Mouse (Mus musculus) forebrain, embryonic 14.5 days (tissue): ENCODE results near the gene Atp5l. TPM values are rescaled to one million over a fixed set of nuclear protein-coding genes. Genes with fewer than 3 reads are reported as not detected.

Experiments used
- polyA plus RNA-seq: library from polyadenylated mRNA; unstranded; fragments of >200 nt; fragmentation: Nextera tagmentation; extraction: Ambion mirVana; gene quantifications from 2 replicates; pipeline ENCODE4 v1.2.1, GENCODE M21; 2014

The Atp5l gene
- polyA plus RNA-seq, 1 experiment from 2014 or later, result 882 TPM

Other genes starting within 250 kb of the Atp5l start
- gene Treh, start 247.5 kb downstream of the Atp5l start, polyA plus RNA-seq, result not detected in 2 replicates
- gene Phldb1, start 185.5 kb downstream of the Atp5l start, polyA plus RNA-seq, result 29.5 and 42.9 TPM in 2 replicates
- 138 and 152 TPM in 2 replicates for gene Arcn1, start 152.9 kb downstream of the Atp5l start, polyA plus RNA-seq
- 178 and 206 TPM in 2 replicates for gene Ift46, start 152.8 kb downstream of the Atp5l start, polyA plus RNA-seq
- 4.7 and 5.9 TPM in 2 replicates for gene Tmem25, start 121.4 kb downstream of the Atp5l start, polyA plus RNA-seq
- gene Ttc36, start 117.7 kb downstream of the Atp5l start, polyA plus RNA-seq, result 0.28 and 0.36 TPM in 2 replicates
- gene Kmt2a, start 39.4 kb downstream of the Atp5l start, polyA plus RNA-seq, result 9.6 and 16.0 TPM in 2 replicates
- gene Ube4a, start 44.9 kb upstream of the Atp5l start, polyA plus RNA-seq, result 46.0 and 53.0 TPM in 2 replicates
- gene Cd3g, start 59.7 kb upstream of the Atp5l start, polyA plus RNA-seq, result not detected in 2 replicates
- gene Cd3d, start 61.0 kb upstream of the Atp5l start, polyA plus RNA-seq, result not detected in 2 replicates
- not detected in 2 replicates for gene Cd3e, start 88.9 kb upstream of the Atp5l start, polyA plus RNA-seq
- gene Mpzl2, start 119.1 kb upstream of the Atp5l start, polyA plus RNA-seq, result 0.18 and 0.38 TPM in 2 replicates
- gene Mpzl3, start 134.4 kb upstream of the Atp5l start, polyA plus RNA-seq, result 1.3 and 1.5 TPM in 2 replicates
- gene Jaml, start 158.4 kb upstream of the Atp5l start, polyA plus RNA-seq, result 0.15 TPM in 1 of 2 replicates, not detected in the other
- 3.0 and 4.1 TPM in 2 replicates for gene Scn2b, start 197.0 kb upstream of the Atp5l start, polyA plus RNA-seq
- 0.11 and 0.12 TPM in 2 replicates for gene Scn4b, start 217.7 kb upstream of the Atp5l start, polyA plus RNA-seq